Mouse (Mus musculus): ENCODE measurements around the gene 9930021J03Rik. TPM values are rescaled to one million over a fixed set of nuclear protein-coding genes. Genes with fewer than 3 reads are reported as not detected.

The 9930021J03Rik gene
- total RNA-seq (2023): 28.7 to 35.8 TPM (median 33.3 TPM) in 4 replicates

DNA sequence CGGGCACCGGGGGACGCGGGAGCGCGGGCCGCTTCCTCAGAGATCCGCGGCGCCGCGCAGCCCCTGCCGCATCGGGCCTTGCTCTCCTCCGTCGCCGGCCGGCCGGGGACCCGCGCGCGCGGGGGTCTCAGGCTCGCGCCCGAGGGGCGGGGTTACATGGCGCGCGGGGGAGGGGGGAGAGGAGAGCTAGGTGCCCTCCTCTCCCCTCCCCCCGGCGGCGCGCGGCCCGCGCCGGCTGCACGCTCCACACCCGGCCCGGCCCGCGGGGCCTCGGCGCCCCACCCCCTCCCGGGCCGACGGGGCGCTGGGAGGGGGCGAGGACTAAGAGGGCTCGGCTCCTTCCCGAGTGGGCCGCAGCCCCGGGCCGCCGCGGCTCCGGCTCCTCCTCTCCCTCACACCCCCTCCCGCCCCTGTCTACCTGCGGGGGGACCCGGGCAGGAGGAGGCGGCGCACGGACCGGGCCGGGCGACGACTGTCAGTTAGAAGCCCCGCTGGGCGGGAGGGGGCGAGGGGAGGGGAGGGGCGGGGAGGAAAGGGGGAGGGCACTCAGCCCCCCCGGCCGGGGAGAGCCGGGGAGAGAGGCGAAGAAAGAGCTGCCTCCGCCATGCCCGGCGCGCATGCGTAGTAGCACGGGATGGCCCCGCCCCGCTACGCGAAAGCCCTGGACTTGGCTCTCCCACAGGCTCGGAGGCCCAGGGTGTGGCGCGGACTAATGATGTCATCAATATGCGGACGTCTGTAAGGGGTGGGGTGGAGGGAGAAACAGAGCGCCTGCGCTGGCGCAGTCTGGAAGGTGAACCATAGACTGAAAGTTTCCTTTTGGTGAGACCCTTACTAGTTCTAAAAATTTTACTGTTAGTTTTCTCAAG, at the start of gene 9930021J03Rik:
9930021J03Rik (minus strand) TSS at position 73 of the 869 bp plus-strand sequence.

GRCm38 (mm10) chr19:29812581-29813460, 7.0 kb upstream of the 9930021J03Rik start, which contains the start of gene Ranbp6:
Gene Ranbp6, minus strand, starts transcription at chr19:29812974.

GRCm38 (mm10) chr19:29697245-29697874, 108.4 kb downstream of the 9930021J03Rik start, which contains the start of gene Mlana:
Gene Mlana, plus strand, starts transcription at chr19:29697824.

Other genes with a start within 250 kb of the 9930021J03Rik start
- gene Ermp1, start 157.6 kb downstream of the 9930021J03Rik start, total RNA-seq (2023): 23.5 to 30.4 TPM (median 24.8 TPM) in 4 replicates
- not detected in 4 replicates for gene Mlana, start 108.2 kb downstream of the 9930021J03Rik start, total RNA-seq (2023)
- 24.0 to 25.6 TPM (median 24.7 TPM) in 4 replicates for gene Ranbp6, start 7.0 kb upstream of the 9930021J03Rik start, total RNA-seq (2023)
- 0.36 TPM in 1 of 4 replicates, not detected in the others for gene Il33, start 119.1 kb upstream of the 9930021J03Rik start, total RNA-seq (2023)
- not detected in 4 replicates for gene Trpd52l3, start 197.8 kb upstream of the 9930021J03Rik start, total RNA-seq (2023)
- 73.8 to 84.0 TPM (median 82.4 TPM) in 4 replicates for gene Uhrf2, start 224.5 kb upstream of the 9930021J03Rik start, total RNA-seq (2023)

All from B cell, adult 62 days (primary cell).